Mouse (Mus musculus): ENCODE measurements around the gene Antxr1.

- no peak for TF ChIP-seq CTCF (IDR thresholded peaks at IDR 0.05; ENCODE audit: low read depth, low read length)
- TF ChIP-seq POLR2A (IDR thresholded peaks at IDR 0.05; ENCODE audit: extremely low read depth, insufficient read depth, low read length): no peak
These were observed 107.7 kb downstream of the Antxr1 start for GRCm38 (mm10) chr6:87227940-87228339.
